Mouse (Mus musculus) cerebellum, adult 11-12 months (tissue): Measurements from ENCODE around the gene Pah.

Source experiments
- DNase-seq: peaks from one replicate; pipeline ENCODE4 v3.0.0; 2022

Pah gene

GRCm38 (mm10) chr10:87521646-87522045 is at the start of gene Pah:
Gene Pah, plus strand, starts transcription at chr10:87521795.
- no peak for DNase-seq

- DNase-seq, result no peak
These were observed 48.0 kb upstream of the Pah start for GRCm38 (mm10) chr10:87473475-87474131.

GRCm38 (mm10) chr10:87474971-87475370 is 46.6 kb upstream of the Pah start:
- DNase-seq, result no peak

- DNase-seq, result no peak
These were observed 43.7 kb upstream of the Pah start for GRCm38 (mm10) chr10:87477895-87478294.

GRCm38 (mm10) chr10:87484831-87485720 is 36.5 kb upstream of the Pah start:
- DNase-seq, result no peak

GRCm38 (mm10) chr10:87485721-87486620 is 35.6 kb upstream of the Pah start:
- DNase-seq, result no peak

GRCm38 (mm10) chr10:87488429-87489145 is 33.0 kb upstream of the Pah start:
- DNase-seq, result no peak

GRCm38 (mm10) chr10:87489246-87490009 is 32.2 kb upstream of the Pah start:
- no peak for DNase-seq

- DNase-seq, result no peak
These were observed 31.3 kb upstream of the Pah start for GRCm38 (mm10) chr10:87490328-87490727.

- no peak for DNase-seq
These were observed 30.0 kb upstream of the Pah start for GRCm38 (mm10) chr10:87491485-87492040.

GRCm38 (mm10) chr10:87492332-87492660 is 29.3 kb upstream of the Pah start:
- DNase-seq, result no peak

GRCm38 (mm10) chr10:87492661-87493551 is 28.7 kb upstream of the Pah start:
- peak; percentile 18 for DNase-seq

GRCm38 (mm10) chr10:87493576-87493975 is 28.0 kb upstream of the Pah start, which contains the start of gene Ascl1:
Gene Ascl1, minus strand, starts transcription at chr10:87493660.
- no peak for DNase-seq

- no peak for DNase-seq
These were observed 27.4 kb upstream of the Pah start for GRCm38 (mm10) chr10:87494176-87494575.

- peak; percentile 12 for DNase-seq
These were observed 27.0 kb upstream of the Pah start for GRCm38 (mm10) chr10:87494596-87494995.

- DNase-seq, result no peak
These were observed 24.5 kb upstream of the Pah start for GRCm38 (mm10) chr10:87497056-87497455.

GRCm38 (mm10) chr10:87500926-87501658 is 20.5 kb upstream of the Pah start:
- DNase-seq, result no peak

- DNase-seq, result no peak
These were observed 19.9 kb upstream of the Pah start for GRCm38 (mm10) chr10:87501659-87502042.

- DNase-seq, result no peak
These were observed 19.3 kb upstream of the Pah start for GRCm38 (mm10) chr10:87502283-87502682.

- DNase-seq, result no peak
These were observed 17.6 kb upstream of the Pah start for GRCm38 (mm10) chr10:87503946-87504345.
